Mouse (Mus musculus) neutrophil, adult 5-6 weeks (primary cell): ENCODE measurements around the gene Zfp536. TPM values are rescaled to one million over a fixed set of nuclear protein-coding genes. Genes with fewer than 3 reads are reported as not detected.
A peak's percentile ranks its signal among the peaks of the same experiment; 100 is the strongest.
"Not testable (repeated sequence)": the region's sequence is repeated elsewhere in the genome, so short reads cannot be mapped to it uniquely, and the experiment has no call there.

ENCODE experiments used
- ATAC-seq: fragments of 151-379, 151-347 bp; 2 replicates; pipeline ENCODE4 v1.8.0; 2017; ENCODE audit warnings: mild to moderate bottlenecking, moderate TSS enrichment; ENCODE audit not compliant: insufficient number of reproducible peaks, poor library complexity, low FRiP score, severe bottlenecking; ENCODE audit errors: extremely low read depth
- total RNA-seq: library from RNA; stranded (forward); fragments of 200-1000 nt; gene quantifications from 2 replicates; pipeline ENCODE4 v1.2.3, GENCODE M21; 2017

Gene Zfp536
- total RNA-seq, 1 experiment from 2014 or later: not detected

GRCm38 (mm10) chr7:37624759-37625340, 148.6 kb downstream of the Zfp536 start:
- no peak for ATAC-seq

GRCm38 (mm10) chr7:37623903-37624758, 149.3 kb downstream of the Zfp536 start:
- ATAC-seq: 0 out of 2 replicates have a peak, but pooled peaks have one; percentile 23

GRCm38 (mm10) chr7:37619254-37619653, 154.2 kb downstream of the Zfp536 start:
- ATAC-seq: no peak

GRCm38 (mm10) chr7:37617880-37618279, 155.6 kb downstream of the Zfp536 start:
- no peak for ATAC-seq

GRCm38 (mm10) chr7:37615932-37616331, 157.5 kb downstream of the Zfp536 start:
- no peak for ATAC-seq

- ATAC-seq: no peak
These were observed 159.1 kb downstream of the Zfp536 start for GRCm38 (mm10) chr7:37614381-37614780.

GRCm38 (mm10) chr7:37608556-37608955, 164.9 kb downstream of the Zfp536 start:
- no peak for ATAC-seq

GRCm38 (mm10) chr7:37607906-37608305, 165.5 kb downstream of the Zfp536 start:
- ATAC-seq: no peak

- no peak for ATAC-seq
These were observed 167.0 kb downstream of the Zfp536 start for GRCm38 (mm10) chr7:37606472-37606871.

GRCm38 (mm10) chr7:37603525-37603909, 169.9 kb downstream of the Zfp536 start:
- not testable (repeated sequence) for ATAC-seq

GRCm38 (mm10) chr7:37602871-37603524, 170.4 kb downstream of the Zfp536 start:
- ATAC-seq: no peak

- ATAC-seq: no peak
These were observed 173.1 kb downstream of the Zfp536 start for GRCm38 (mm10) chr7:37600318-37600717.

- peak; percentile 94 for ATAC-seq
These were observed 179.0 kb downstream of the Zfp536 start for GRCm38 (mm10) chr7:37594211-37595030.

GRCm38 (mm10) chr7:37593566-37593965, 179.9 kb downstream of the Zfp536 start:
- ATAC-seq: no peak

GRCm38 (mm10) chr7:37586694-37587093, 186.7 kb downstream of the Zfp536 start:
- no peak for ATAC-seq

- ATAC-seq: no peak
These were observed 192.2 kb downstream of the Zfp536 start for GRCm38 (mm10) chr7:37581262-37581661.

- no peak for ATAC-seq
These were observed 192.9 kb downstream of the Zfp536 start for GRCm38 (mm10) chr7:37580554-37580953.

- no peak for ATAC-seq
These were observed 201.4 kb downstream of the Zfp536 start for GRCm38 (mm10) chr7:37572021-37572420.
